Mouse (Mus musculus): ENCODE measurements around the gene Slc16a9.

GRCm38 (mm10) chr10:70230352-70230751 lies 14.5 kb upstream of the Slc16a9 start:
- TF ChIP-seq CTCF (IDR thresholded peaks at IDR 0.05; ENCODE audit: control insufficient read depth, insufficient read depth, insufficient read length): no peak
- TF ChIP-seq USF1 (IDR thresholded peaks at IDR 0.05; ENCODE audit: low read depth): no peak
- TF ChIP-seq MAX (IDR thresholded peaks at IDR 0.05): no peak
- TF ChIP-seq MYOG (IDR thresholded peaks at IDR 0.05; ENCODE audit: control insufficient read depth, extremely low read depth, insufficient read length): no peak
- TF ChIP-seq MYOD1 (IDR thresholded peaks at IDR 0.05; ENCODE audit: control insufficient read depth, insufficient read length, low read depth): no peak
- no peak for TF ChIP-seq CEBPB (IDR thresholded peaks at IDR 0.05; ENCODE audit: low read depth)
- no peak for TF ChIP-seq FOSL1 (IDR thresholded peaks at IDR 0.05; ENCODE audit: insufficient read depth, low read length, poor library complexity, severe bottlenecking)

Measured in C2C12 (cell line).